Mouse (Mus musculus) hindbrain, embryonic 15.5 days (tissue): ENCODE data around the gene Trim46. TPM values are rescaled to one million over a fixed set of nuclear protein-coding genes. Genes with fewer than 3 reads are reported as not detected.
A peak's percentile ranks its signal among the peaks of the same experiment; 100 is the strongest.

Source experiments
- ATAC-seq: fragments of 200-750 bp; cut with Nextera tagmentation; 2 replicates; pipeline ENCODE4 v1.8.0; 2017; ENCODE audit warnings: low read depth, moderate number of reproducible peaks, moderate TSS enrichment; ENCODE audit not compliant: low FRiP score
- H3K27ac ChIP-seq: fragments of 300-500 bp; sonication (generic); replicated peaks from 2 replicates; pipeline ENCODE4 v1.5.1; 2015; ENCODE audit warnings: mild to moderate bottlenecking, inconsistent platforms
- H3K27me3 ChIP-seq: fragments of 300-500 bp; sonication (generic); 2 replicates; pipeline ENCODE4 v1.6.1; 2015; ENCODE audit warnings: control low read depth, inconsistent platforms
- H3K36me3 ChIP-seq: fragments of 300-500 bp; sonication (generic); 2 replicates; pipeline ENCODE4 v1.6.1; 2015; ENCODE audit warnings: control low read depth, inconsistent platforms
- H3K4me1 ChIP-seq: fragments of 300-500 bp; sonication (generic); replicated peaks from 2 replicates; pipeline ENCODE4 v1.6.1; 2015; ENCODE audit warnings: control low read depth, inconsistent platforms
- H3K4me2 ChIP-seq: fragments of 300-500 bp; sonication (generic); 2 replicates; pipeline ENCODE4 v1.6.1; 2015; ENCODE audit warnings: moderate library complexity, mild to moderate bottlenecking, inconsistent platforms
- H3K4me3 ChIP-seq: fragments of 300-500 bp; sonication (generic); 2 replicates; pipeline ENCODE4 v1.5.1; 2015; ENCODE audit warnings: mild to moderate bottlenecking, inconsistent platforms
- H3K9ac ChIP-seq: fragments of 300-500 bp; sonication (generic); 2 replicates; pipeline ENCODE4 v1.6.1; 2015; ENCODE audit warnings: inconsistent platforms
- H3K9me3 ChIP-seq: fragments of 300-500 bp; sonication (generic); 2 replicates; pipeline ENCODE4 v1.6.1; 2016; ENCODE audit warnings: control low read depth, inconsistent platforms
- WGBS: fragments of 180-500 bp; shearing (Covaris S2); methylation state at CpG from one replicate; pipeline ENCODE4 v1.1.7; 2015; 5-methylcytosine and 5-hydroxymethylcytosine counted together
- polyA plus RNA-seq: library from polyadenylated mRNA; unstranded; fragments of >200 nt; fragmentation: Nextera tagmentation; extraction: Ambion mirVana; gene quantifications from 2 replicates; pipeline ENCODE4 v1.2.1, GENCODE M21; 2015

The Trim46 gene
- polyA plus RNA-seq, 1 experiment from 2014 or later, result 81.6 TPM

GRCm38 (mm10) chr3:89202253-89203141 lies 43.6 kb downstream of the Trim46 start, which contains the start of gene Gba:
Gene Gba, plus strand, starts transcription at chr3:89202928.
- ATAC-seq, result peak; percentile 92
- H3K4me1 ChIP-seq, result peaks cover 5% of the 10 kb centered on the region
- no peaks in the 10 kb centered on the region for H3K27me3 ChIP-seq
- 26% methylated on average over 13 of the region's 13 CpGs for WGBS
- peak within 1 kb of the TSS; percentile 56 for H3K4me3 ChIP-seq
- 0 out of 2 replicates have a peak within 1 kb of the TSS, but pooled peaks have one; percentile 68 for H3K27ac ChIP-seq
- peaks cover 21% of the 10 kb centered on the region for H3K36me3 ChIP-seq
- peak within 1 kb of the TSS; percentile 52 for H3K9ac ChIP-seq
- peak within 1 kb of the TSS; percentile 68 for H3K4me2 ChIP-seq
- no peaks in the 10 kb centered on the region for H3K9me3 ChIP-seq

GRCm38 (mm10) chr3:89199839-89200238 lies 46.3 kb downstream of the Trim46 start:
- Histone ChIP-seq H3K27me3 (no peaks in the 10 kb centered on the region), H3K4me2 (no peak overlapping the region), H3K4me1 (peaks cover 13% of the 10 kb centered on the region), H3K9me3 (no peaks in the 10 kb centered on the region), H3K9ac (no peak overlapping the region), H3K27ac (no peak overlapping the region), H3K4me3 (no peak overlapping the region), H3K36me3 (peaks cover 3% of the 10 kb centered on the region; the same call in 1 of the 2 replicates)
- no peak for ATAC-seq
- 82% methylated on average over 3 of the region's 3 CpGs for WGBS

GRCm38 (mm10) chr3:89195979-89196877 lies 49.9 kb downstream of the Trim46 start:
- H3K4me1 ChIP-seq, result peaks cover 8% of the 10 kb centered on the region
- peak overlapping the region; percentile 41 for H3K9ac ChIP-seq
- peak overlapping the region; percentile 60 for H3K4me2 ChIP-seq
- peak overlapping the region; percentile 69 for H3K27ac ChIP-seq
- WGBS, result 8% methylated on average over 33 of the region's 33 CpGs
- ATAC-seq, result peak; percentile 95
- H3K4me3 ChIP-seq, result peak overlapping the region; percentile 34
- H3K27me3 ChIP-seq, result no peaks in the 10 kb centered on the region
- H3K9me3 ChIP-seq, result no peaks in the 10 kb centered on the region
- H3K36me3 ChIP-seq, result no peaks in the 10 kb centered on the region

GRCm38 (mm10) chr3:89193853-89194252 lies 52.3 kb downstream of the Trim46 start:
- WGBS, result 88% methylated on average over 2 of the region's 2 CpGs
- no peak overlapping the region for H3K4me3 ChIP-seq
- no peak overlapping the region for H3K27ac ChIP-seq
- no peak overlapping the region for H3K4me2 ChIP-seq
- H3K27me3 ChIP-seq, result no peaks in the 10 kb centered on the region
- no peak overlapping the region for H3K9ac ChIP-seq
- H3K9me3 ChIP-seq, result no peaks in the 10 kb centered on the region
- H3K4me1 ChIP-seq, result peaks cover 8% of the 10 kb centered on the region
- no peaks in the 10 kb centered on the region; the same call in 1 of the 2 replicates for H3K36me3 ChIP-seq
- no peak for ATAC-seq

GRCm38 (mm10) chr3:89193351-89193750 lies 52.8 kb downstream of the Trim46 start:
- ATAC-seq, result no peak
- no peak overlapping the region for H3K4me2 ChIP-seq
- no peak overlapping the region for H3K9ac ChIP-seq
- H3K27me3 ChIP-seq, result no peaks in the 10 kb centered on the region
- no peak overlapping the region for H3K27ac ChIP-seq
- no peak overlapping the region for H3K4me3 ChIP-seq
- 65% methylated on average over 1 of the region's 1 CpGs for WGBS
- peaks cover 3% of the 10 kb centered on the region for H3K36me3 ChIP-seq
- H3K9me3 ChIP-seq, result no peaks in the 10 kb centered on the region
- peaks cover 8% of the 10 kb centered on the region for H3K4me1 ChIP-seq

- no peak overlapping the region for H3K9ac ChIP-seq
- H3K4me3 ChIP-seq, result no peak overlapping the region
- no peaks in the 10 kb centered on the region for H3K27me3 ChIP-seq
- H3K4me1 ChIP-seq, result no peaks in the 10 kb centered on the region
- no peak overlapping the region for H3K4me2 ChIP-seq
- ATAC-seq, result no peak
- 90% methylated on average over 8 of the region's 8 CpGs for WGBS
- peaks cover 9% of the 10 kb centered on the region for H3K36me3 ChIP-seq
- no peaks in the 10 kb centered on the region for H3K9me3 ChIP-seq
- no peak overlapping the region for H3K27ac ChIP-seq
Measured at GRCm38 (mm10) chr3:89190436-89190835, 55.7 kb downstream of the Trim46 start.

- no peak for ATAC-seq
- no peak overlapping the region for H3K4me3 ChIP-seq
- no peak overlapping the region for H3K9ac ChIP-seq
- H3K4me1 ChIP-seq, result peaks cover 19% of the 10 kb centered on the region
- peaks cover 9% of the 10 kb centered on the region for H3K36me3 ChIP-seq
- H3K4me2 ChIP-seq, result no peak overlapping the region
- H3K27ac ChIP-seq, result no peak overlapping the region
- H3K9me3 ChIP-seq, result no peaks in the 10 kb centered on the region
- H3K27me3 ChIP-seq, result no peaks in the 10 kb centered on the region
- WGBS, result 62% methylated on average over 12 of the region's 12 CpGs
Measured at GRCm38 (mm10) chr3:89188478-89188875, 57.6 kb downstream of the Trim46 start.

- Histone ChIP-seq H3K9me3 (no peaks in the 10 kb centered on the region), H3K27me3 (no peaks in the 10 kb centered on the region), H3K4me3 (no peak overlapping the region), H3K36me3 (peaks cover 9% of the 10 kb centered on the region), H3K9ac (no peak overlapping the region), H3K4me2 (no peak overlapping the region), H3K27ac (no peak overlapping the region), H3K4me1 (peaks cover 22% of the 10 kb centered on the region)
- no peak for ATAC-seq
- WGBS, result 63% methylated on average over 18 of the region's 18 CpGs
Measured at GRCm38 (mm10) chr3:89187690-89188477, 58.2 kb downstream of the Trim46 start.

- no peak overlapping the region for H3K27ac ChIP-seq
- H3K36me3 ChIP-seq, result peaks cover 9% of the 10 kb centered on the region
- H3K9ac ChIP-seq, result no peak overlapping the region
- 36% methylated on average over 23 of the region's 23 CpGs for WGBS
- peaks cover 25% of the 10 kb centered on the region for H3K4me1 ChIP-seq
- H3K27me3 ChIP-seq, result no peaks in the 10 kb centered on the region
- no peak overlapping the region for H3K4me2 ChIP-seq
- ATAC-seq, result no peak
- no peaks in the 10 kb centered on the region for H3K9me3 ChIP-seq
- H3K4me3 ChIP-seq, result no peak overlapping the region
Measured at GRCm38 (mm10) chr3:89187197-89187596, 58.9 kb downstream of the Trim46 start.
